Mouse (Mus musculus) forebrain, postnatal 0 days (tissue): ENCODE measurements at regions not wholly inside any gene's neighbourhood (a gene's known extent, or its start where the extent isn't known, plus 50 kb on each side); places are given as distances from the start of the nearest gene placed in this dataset.
"Not testable (repeated sequence)": the region's sequence is repeated elsewhere in the genome, so short reads cannot be mapped to it uniquely, and the experiment has no call there.

ENCODE experiments used
- ATAC-seq: fragments of 200-750 bp; cut with Nextera tagmentation; 2 replicates; pipeline ENCODE4 v1.8.0; 2017; ENCODE audit warnings: mild to moderate bottlenecking, moderate library complexity
- DNase-seq: peaks from one replicate; pipeline ENCODE4 v3.0.0-alpha.2; 2015
- H3K27ac ChIP-seq: fragments of 300-500 bp; sonication (generic); 2 replicates; pipeline ENCODE4 v1.5.1; 2014; ENCODE audit warnings: low read depth, mild to moderate bottlenecking, antibody characterized with exemption, low read length, moderate library complexity, mixed read lengths
- H3K27me3 ChIP-seq: fragments of 300-500 bp; sonication (generic); 2 replicates; pipeline ENCODE4 v1.6.1; 2014; ENCODE audit warnings: mild to moderate bottlenecking, low read length, mixed read lengths; ENCODE audit not compliant: insufficient read depth
- H3K36me3 ChIP-seq: fragments of 300-500 bp; sonication (generic); 2 replicates; pipeline ENCODE4 v1.6.1; 2014; ENCODE audit warnings: mild to moderate bottlenecking, moderate library complexity; ENCODE audit not compliant: insufficient read depth
- H3K4me1 ChIP-seq: fragments of 300-500 bp; sonication (generic); 2 replicates; pipeline ENCODE4 v1.6.1; 2014; ENCODE audit warnings: antibody characterized with exemption; ENCODE audit not compliant: insufficient read depth
- H3K4me2 ChIP-seq: fragments of 300-500 bp; sonication (generic); 2 replicates; pipeline ENCODE4 v1.6.1; 2014; ENCODE audit warnings: low read depth, mild to moderate bottlenecking, moderate library complexity
- H3K4me3 ChIP-seq: fragments of 300-500 bp; sonication (generic); 2 replicates; pipeline ENCODE4 v1.5.1; 2014; ENCODE audit warnings: low read depth, low read length, mixed read lengths
- H3K9ac ChIP-seq: fragments of 300-500 bp; sonication (generic); 2 replicates; pipeline ENCODE4 v1.6.1; 2014; ENCODE audit warnings: mild to moderate bottlenecking
- H3K9me3 ChIP-seq: fragments of 300-500 bp; sonication (generic); 2 replicates; pipeline ENCODE4 v1.6.1; 2016; ENCODE audit warnings: low read length
- CTCF ChIP-seq: sonication (generic); IDR thresholded peaks from 2 replicates; pipeline ENCODE4 v1.5.1; 2016; ENCODE audit warnings: antibody characterized with exemption, control low read depth, low read depth
- WGBS: fragments of 180-500 bp; shearing (Covaris S2); extraction: QIAGEN DNeasy Blood & Tissue Kit; methylation state at CpG from one replicate; pipeline ENCODE4 v1.1.7; 2014; 5-methylcytosine and 5-hydroxymethylcytosine counted together

- Histone ChIP-seq H3K27me3 (no peaks in the 10 kb centered on the region), H3K9ac (no peak overlapping the region), H3K4me1 (no peaks in the 10 kb centered on the region), H3K4me3 (no peak overlapping the region), H3K36me3 (no peaks in the 10 kb centered on the region), H3K9me3 (no peaks in the 10 kb centered on the region), H3K4me2 (no peak overlapping the region), H3K27ac (no peak overlapping the region)
- no peak for TF ChIP-seq CTCF
- ATAC-seq (no peak), DNase-seq (no peak)
These were observed 346.5 kb upstream of the Dab2 start for GRCm38 (mm10) chr15:5953106-5953505.

GRCm38 (mm10) chr15:5991351-5992065 is 308.1 kb upstream of the Dab2 start:
- no peak for TF ChIP-seq CTCF
- no peak for ATAC-seq

GRCm38 (mm10) chr15:5992146-5992545 is 307.4 kb upstream of the Dab2 start:
- not testable (repeated sequence) for H3K9ac ChIP-seq, H3K27ac ChIP-seq, H3K27me3 ChIP-seq, DNase-seq, H3K4me1 ChIP-seq, ATAC-seq, H3K4me2 ChIP-seq, H3K36me3 ChIP-seq, H3K9me3 ChIP-seq, H3K4me3 ChIP-seq
- WGBS: 82% methylated on average over 1 of the region's 1 CpGs

More at GRCm38 (mm10) chr15:5991351-5992065, 308.1 kb upstream of the Dab2 start:
- WGBS: 42% methylated on average over 5 of the region's 5 CpGs
- H3K4me3 ChIP-seq: no peak overlapping the region
- H3K27me3 ChIP-seq: no peaks in the 10 kb centered on the region
- H3K36me3 ChIP-seq: no peaks in the 10 kb centered on the region
- no peaks in the 10 kb centered on the region for H3K4me1 ChIP-seq
- H3K27ac ChIP-seq: no peak overlapping the region
- no peak overlapping the region for H3K9ac ChIP-seq
- H3K4me2 ChIP-seq: no peak overlapping the region
- no peak for DNase-seq
- H3K9me3 ChIP-seq: no peaks in the 10 kb centered on the region

GRCm38 (mm10) chr15:6000816-6001215 is 298.8 kb upstream of the Dab2 start:
- DNase-seq: no peak
- no peak overlapping the region for H3K4me2 ChIP-seq
- WGBS: 82% methylated on average over 1 of the region's 1 CpGs
- H3K27me3 ChIP-seq: no peaks in the 10 kb centered on the region
- no peak for ATAC-seq
- TF ChIP-seq CTCF: no peak
- no peaks in the 10 kb centered on the region for H3K4me1 ChIP-seq
- no peaks in the 10 kb centered on the region for H3K9me3 ChIP-seq
- H3K4me3 ChIP-seq: no peak overlapping the region
- H3K36me3 ChIP-seq: no peaks in the 10 kb centered on the region
- H3K9ac ChIP-seq: no peak overlapping the region
- no peak overlapping the region for H3K27ac ChIP-seq

- Histone ChIP-seq H3K36me3 (no peaks in the 10 kb centered on the region), H3K4me1 (no peaks in the 10 kb centered on the region), H3K27me3 (no peaks in the 10 kb centered on the region), H3K27ac (no peak overlapping the region), H3K9me3 (no peaks in the 10 kb centered on the region), H3K4me3 (no peak overlapping the region), H3K9ac (no peak overlapping the region), H3K4me2 (no peak overlapping the region)
- WGBS: 98% methylated on average over 1 of the region's 1 CpGs
- TF ChIP-seq CTCF: no peak
- ATAC-seq: no peak; the same call in 1 of the 2 replicates
- DNase-seq: no peak
These were observed 298.2 kb upstream of the Dab2 start for GRCm38 (mm10) chr15:6001394-6001793.

GRCm38 (mm10) chr15:6014982-6015381 is 284.6 kb upstream of the Dab2 start:
- DNase-seq (no peak), ATAC-seq (no peak)
- no peak overlapping the region for H3K9ac ChIP-seq
- TF ChIP-seq CTCF: no peak
- H3K4me1 ChIP-seq: no peaks in the 10 kb centered on the region
- no peaks in the 10 kb centered on the region for H3K36me3 ChIP-seq
- H3K27ac ChIP-seq: no peak overlapping the region
- H3K4me2 ChIP-seq: no peak overlapping the region
- 69% methylated on average over 1 of the region's 1 CpGs for WGBS
- H3K4me3 ChIP-seq: no peak overlapping the region
- no peaks in the 10 kb centered on the region for H3K9me3 ChIP-seq
- H3K27me3 ChIP-seq: no peaks in the 10 kb centered on the region

GRCm38 (mm10) chr15:6016637-6017049 is 282.9 kb upstream of the Dab2 start:
- Histone ChIP-seq H3K4me3 (no peak overlapping the region), H3K27me3 (no peaks in the 10 kb centered on the region), H3K4me2 (no peak overlapping the region), H3K36me3 (no peaks in the 10 kb centered on the region), H3K4me1 (no peaks in the 10 kb centered on the region), H3K9ac (no peak overlapping the region), H3K9me3 (no peaks in the 10 kb centered on the region), H3K27ac (no peak overlapping the region)
- ATAC-seq (no peak), DNase-seq (no peak)
- TF ChIP-seq CTCF: no peak
- WGBS: 70% methylated on average over 5 of the region's 5 CpGs
